Mouse (Mus musculus) liver, postnatal 0 days (tissue): Measurements from ENCODE around the gene Gm28047. TPM values are rescaled to one million over a fixed set of nuclear protein-coding genes. Genes with fewer than 3 reads are reported as not detected.

Source experiments
- ATAC-seq: fragments of 200-750 bp; cut with Nextera tagmentation; 2 replicates; pipeline ENCODE4 v1.8.0; 2017; ENCODE audit warnings: mild to moderate bottlenecking, moderate library complexity
- DNase-seq: peaks from one replicate; pipeline ENCODE4 v3.0.0-alpha.2; 2016
- H3K27ac ChIP-seq: fragments of 300-500 bp; sonication (generic); 2 replicates; pipeline ENCODE4 v1.5.1; 2014; ENCODE audit warnings: antibody characterized with exemption, moderate library complexity, mild to moderate bottlenecking, low read depth
- H3K27me3 ChIP-seq: fragments of 300-500 bp; sonication (generic); 2 replicates; pipeline ENCODE4 v1.6.1; 2014; ENCODE audit warnings: low read length, control low read depth, mixed read lengths; ENCODE audit not compliant: insufficient read depth
- H3K36me3 ChIP-seq: fragments of 300-500 bp; sonication (generic); replicated peaks from 2 replicates; pipeline ENCODE4 v1.6.1; 2014; ENCODE audit warnings: mild to moderate bottlenecking, control low read depth, low read length, moderate library complexity, mixed read lengths; ENCODE audit not compliant: insufficient read depth
- H3K4me1 ChIP-seq: fragments of 300-500 bp; sonication (generic); 2 replicates; pipeline ENCODE4 v1.6.1; 2014; ENCODE audit warnings: antibody characterized with exemption, mild to moderate bottlenecking, control low read depth; ENCODE audit not compliant: insufficient read depth
- H3K4me2 ChIP-seq: fragments of 300-500 bp; sonication (generic); 2 replicates; pipeline ENCODE4 v1.6.1; 2014; ENCODE audit warnings: low read depth, mild to moderate bottlenecking, low read length, moderate library complexity, mixed read lengths
- H3K4me3 ChIP-seq: fragments of 300-500 bp; sonication (generic); 2 replicates; pipeline ENCODE4 v1.5.1; 2014; ENCODE audit warnings: low read depth, low read length
- H3K9ac ChIP-seq: fragments of 300-500 bp; sonication (generic); replicated peaks from 2 replicates; pipeline ENCODE4 v1.6.1; 2014; ENCODE audit warnings: mild to moderate bottlenecking, moderate library complexity
- H3K9me3 ChIP-seq: fragments of 300-500 bp; sonication (generic); 2 replicates; pipeline ENCODE4 v1.6.1; 2016; ENCODE audit warnings: mild to moderate bottlenecking, control low read depth, low read length, mixed read lengths
- CTCF ChIP-seq: sonication (generic); IDR thresholded peaks from 2 replicates; pipeline ENCODE4 v1.5.1; 2016; ENCODE audit warnings: antibody characterized with exemption, low read depth
- EP300 ChIP-seq: IDR thresholded peaks from 2 replicates; pipeline ENCODE4 v1.6.1; 2016; ENCODE audit warnings: antibody characterized with exemption, low read depth, mild to moderate bottlenecking
- WGBS: fragments of 180-500 bp; shearing (Covaris S2); extraction: QIAGEN DNeasy Blood & Tissue Kit; methylation state at CpG from one replicate; pipeline ENCODE4 v1.1.7; 2014; ENCODE audit not compliant: insufficient replicate concordance; 5-methylcytosine and 5-hydroxymethylcytosine counted together
- polyA plus RNA-seq: library from polyadenylated mRNA; unstranded; fragments of >200 nt; fragmentation: Nextera tagmentation; extraction: Ambion mirVana; gene quantifications from 2 replicates; pipeline ENCODE4 v1.2.1, GENCODE M21; 2015

The Gm28047 gene
- polyA plus RNA-seq, 1 experiment from 2014 or later: not detected

DNA sequence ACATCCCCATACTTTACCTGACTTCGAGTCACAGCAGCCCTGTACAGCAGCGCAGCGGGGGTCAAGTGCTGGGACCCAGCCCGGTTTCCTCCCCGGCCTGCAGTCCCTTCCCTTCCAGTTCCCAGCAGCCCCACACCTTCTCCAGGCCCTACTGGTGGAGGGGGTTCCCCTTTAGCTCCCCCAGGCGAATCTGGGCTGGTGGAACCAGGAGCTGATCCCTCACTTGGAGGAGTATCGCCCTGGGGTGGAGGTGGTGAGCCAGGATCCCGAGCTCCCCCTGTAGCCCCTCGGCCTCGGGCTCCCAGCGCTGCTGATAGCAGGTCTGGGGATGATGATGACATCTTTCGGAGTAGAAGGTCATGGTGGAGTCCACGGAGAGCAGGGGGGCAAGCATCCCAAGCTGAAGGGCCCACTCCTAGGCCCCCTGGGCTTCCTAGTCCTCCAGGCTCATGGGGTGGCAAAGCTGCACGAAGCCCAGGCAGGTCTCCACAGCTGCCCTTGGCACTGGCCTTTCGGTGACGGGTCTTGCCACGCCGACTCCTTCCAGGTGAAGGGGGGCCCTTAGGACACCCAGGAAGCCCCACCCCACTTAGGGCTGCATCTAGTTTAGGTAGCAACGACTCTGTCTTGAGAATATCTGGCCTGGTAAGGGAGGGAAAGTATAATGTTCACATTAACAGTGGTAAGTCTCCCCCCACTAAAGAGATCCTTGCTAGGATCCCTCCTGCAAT is 123.6 kb downstream of the Gm28047 start:
- TF ChIP-seq EP300 (no peak), CTCF (no peak)
- H3K9me3 ChIP-seq: no peaks in the 10 kb centered on the region
- no peaks in the 10 kb centered on the region for H3K27me3 ChIP-seq
- 88% methylated on average over 19 of the region's 19 CpGs for WGBS
- H3K4me3 ChIP-seq: no peak overlapping the region
- H3K4me1 ChIP-seq: no peaks in the 10 kb centered on the region; the same call in 1 of the 2 replicates
- no peak overlapping the region for H3K4me2 ChIP-seq
- H3K9ac ChIP-seq: no peak overlapping the region
- no peak for ATAC-seq
- DNase-seq: no peak
- H3K27ac ChIP-seq: no peak overlapping the region
- peaks cover 76% of the 10 kb centered on the region for H3K36me3 ChIP-seq

DNA sequence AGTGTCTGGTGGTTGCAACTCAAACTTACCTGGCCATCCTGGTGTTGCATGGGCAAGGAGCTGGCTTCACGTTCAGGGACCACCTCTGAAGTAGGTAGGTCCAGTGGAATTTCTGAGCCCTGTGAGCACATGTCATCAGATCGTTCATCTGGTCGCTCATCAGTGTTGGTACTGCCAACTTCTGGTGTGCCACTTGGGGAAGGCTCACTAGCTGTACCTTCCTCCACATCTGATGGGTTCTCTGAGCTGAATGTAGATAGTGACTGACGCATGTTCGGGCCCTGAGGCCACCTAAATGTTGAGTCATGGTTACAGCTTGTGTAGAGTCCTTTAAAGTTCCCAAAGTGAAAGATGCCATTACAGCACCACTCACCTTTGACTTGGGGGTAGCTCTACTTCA is 124.4 kb downstream of the Gm28047 start:
- no peak overlapping the region for H3K4me2 ChIP-seq
- H3K4me1 ChIP-seq: no peaks in the 10 kb centered on the region
- no peak for DNase-seq
- no peak overlapping the region for H3K4me3 ChIP-seq
- H3K27me3 ChIP-seq: no peaks in the 10 kb centered on the region
- TF ChIP-seq CTCF (no peak), EP300 (no peak)
- H3K9ac ChIP-seq: no peak overlapping the region
- H3K27ac ChIP-seq: no peak overlapping the region
- WGBS: 92% methylated on average over 5 of the region's 5 CpGs
- H3K9me3 ChIP-seq: no peaks in the 10 kb centered on the region
- ATAC-seq: no peak
- H3K36me3 ChIP-seq: peaks cover 83% of the 10 kb centered on the region

DNA sequence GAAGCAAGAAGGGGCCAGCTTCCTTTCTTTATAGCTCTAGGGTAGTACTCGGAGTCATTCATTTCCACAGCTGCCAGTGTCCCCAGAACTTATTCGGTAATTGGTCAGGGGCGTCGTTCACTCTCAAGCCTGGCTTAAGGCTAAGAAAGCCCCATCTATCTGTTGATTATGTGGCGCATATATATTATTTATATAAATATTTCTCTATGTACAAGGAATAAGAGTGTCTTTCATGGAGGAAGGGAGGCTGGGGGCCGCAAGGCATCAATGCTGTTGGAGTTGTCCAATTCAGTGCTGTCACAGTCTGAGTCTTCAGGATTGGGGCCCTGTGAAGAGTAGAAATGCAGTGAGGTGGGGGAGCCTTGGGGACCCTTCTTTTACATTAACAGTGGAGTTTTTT is 125.0 kb downstream of the Gm28047 start:
- no peaks in the 10 kb centered on the region for H3K27me3 ChIP-seq
- 88% methylated on average over 6 of the region's 6 CpGs for WGBS
- no peak overlapping the region for H3K4me2 ChIP-seq
- DNase-seq (no peak), ATAC-seq (no peak)
- no peak overlapping the region for H3K27ac ChIP-seq
- TF ChIP-seq CTCF (no peak), EP300 (no peak)
- no peaks in the 10 kb centered on the region for H3K4me1 ChIP-seq
- H3K9ac ChIP-seq: no peak overlapping the region
- no peak overlapping the region for H3K4me3 ChIP-seq
- peaks cover 86% of the 10 kb centered on the region for H3K36me3 ChIP-seq
- H3K9me3 ChIP-seq: no peaks in the 10 kb centered on the region

DNA sequence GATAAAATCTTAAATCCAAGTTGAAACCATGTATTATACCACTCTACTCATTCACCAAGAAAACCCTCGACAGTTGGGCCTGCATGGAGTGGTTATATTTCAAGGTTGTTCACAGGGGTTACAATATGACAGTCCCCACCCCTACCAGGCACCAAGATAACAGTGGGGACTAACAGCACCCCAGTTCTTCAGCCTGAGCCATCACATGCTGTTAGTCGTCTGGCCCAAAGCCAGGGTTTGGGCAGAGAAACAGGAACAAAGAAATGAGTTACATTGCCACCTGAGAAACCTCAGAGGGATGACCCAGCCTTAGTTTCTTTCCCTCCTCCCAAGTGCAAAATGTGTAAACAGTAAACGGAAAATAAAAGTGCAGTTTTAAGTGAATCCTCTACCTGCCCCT is 125.5 kb downstream of the Gm28047 start:
- TF ChIP-seq CTCF (no peak), EP300 (no peak)
- Histone ChIP-seq H3K9ac (no peak overlapping the region), H3K27ac (no peak overlapping the region), H3K36me3 (peaks cover 88% of the 10 kb centered on the region), H3K4me2 (no peak overlapping the region), H3K27me3 (no peaks in the 10 kb centered on the region), H3K4me3 (no peak overlapping the region), H3K4me1 (no peaks in the 10 kb centered on the region), H3K9me3 (no peaks in the 10 kb centered on the region)
- no peak for ATAC-seq
- 70% methylated on average over 3 of the region's 3 CpGs for WGBS
- no peak for DNase-seq

DNA sequence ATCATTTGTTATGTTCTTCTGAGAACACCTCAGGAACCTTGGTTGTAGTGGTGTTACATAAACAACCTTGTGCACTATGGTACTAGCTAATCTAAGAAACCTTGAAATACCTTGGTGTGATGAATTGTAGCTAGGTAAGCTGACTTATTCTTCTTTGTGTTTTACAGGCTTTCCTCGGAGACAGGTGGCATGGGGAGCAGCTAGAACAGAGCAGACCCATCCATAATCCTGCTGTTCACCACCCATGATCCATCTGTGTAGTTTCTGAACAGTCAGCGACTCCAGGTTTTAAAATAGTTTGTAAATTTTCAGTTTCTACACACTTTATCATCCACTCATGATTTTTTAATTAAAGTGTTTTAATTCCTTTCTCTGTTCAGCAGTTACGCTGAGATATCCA is 126.5 kb downstream of the Gm28047 start:
- H3K9me3 ChIP-seq: no peaks in the 10 kb centered on the region
- 88% methylated on average over 3 of the region's 3 CpGs for WGBS
- H3K27ac ChIP-seq: no peak overlapping the region
- H3K4me1 ChIP-seq: no peaks in the 10 kb centered on the region
- H3K36me3 ChIP-seq: peaks cover 88% of the 10 kb centered on the region
- no peak overlapping the region for H3K9ac ChIP-seq
- TF ChIP-seq CTCF (no peak), EP300 (no peak)
- no peak for DNase-seq
- H3K27me3 ChIP-seq: no peaks in the 10 kb centered on the region
- ATAC-seq: no peak
- H3K4me3 ChIP-seq: no peak overlapping the region
- H3K4me2 ChIP-seq: no peak overlapping the region

DNA sequence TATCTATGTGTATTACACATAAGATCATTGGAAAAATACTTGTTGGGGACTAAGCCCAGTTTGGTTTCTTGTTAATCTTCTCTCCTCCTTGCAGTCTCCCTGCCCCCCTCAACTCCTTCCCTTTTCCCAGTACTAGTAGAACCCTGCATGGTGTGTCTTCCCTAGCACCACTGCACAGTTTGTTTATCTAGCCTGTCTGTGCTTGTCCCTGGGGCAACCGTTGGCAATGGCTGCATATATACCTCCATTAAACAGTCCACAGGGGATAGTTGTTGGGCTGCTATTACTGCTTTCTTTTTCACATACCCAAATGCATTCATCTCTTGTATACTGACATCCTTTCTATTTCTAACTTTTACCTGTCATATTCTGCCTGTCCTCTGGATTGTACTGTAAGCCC is 137.2 kb downstream of the Gm28047 start:
- WGBS: 67% methylated on average over 1 of the region's 1 CpGs
- Histone ChIP-seq H3K4me3 (no peak overlapping the region), H3K9me3 (no peaks in the 10 kb centered on the region), H3K36me3 (peaks cover 91% of the 10 kb centered on the region), H3K4me2 (no peak overlapping the region), H3K27ac (no peak overlapping the region), H3K27me3 (no peaks in the 10 kb centered on the region), H3K4me1 (no peaks in the 10 kb centered on the region), H3K9ac (no peak overlapping the region)
- no peak for ATAC-seq
- no peak for DNase-seq
- TF ChIP-seq CTCF (no peak), EP300 (no peak)
